Mouse (Mus musculus): ENCODE data around the gene Glb1.

GRCm38 (mm10) chr9:114400588-114400948 lies 308 bp upstream of the Glb1 start:
- TF ChIP-seq POLR2A (IDR thresholded peaks at IDR 0.05; ENCODE audit: low read depth, low read length) (no peak), CTCF (conservative IDR thresholded peaks at IDR 0.05; ENCODE audit: insufficient read depth, insufficient read length, low read depth, low read length) (no peak)

Measured in kidney, adult 2 months (tissue).